Mouse (Mus musculus) liver, adult (tissue): ENCODE data around the gene Ccdc121.

Source experiments
- GATA4 ChIP-seq: IDR thresholded peaks from 2 replicates; pipeline ENCODE4 v1.6.1; 2014; ENCODE audit warnings: mild to moderate bottlenecking, low read length; ENCODE audit not compliant: insufficient replicate concordance

The Ccdc121 gene

GRCm38 (mm10) chr1:181525996-181526395 is 14.7 kb upstream of the Ccdc121 start:
- TF ChIP-seq GATA4 = no peak

DNA sequence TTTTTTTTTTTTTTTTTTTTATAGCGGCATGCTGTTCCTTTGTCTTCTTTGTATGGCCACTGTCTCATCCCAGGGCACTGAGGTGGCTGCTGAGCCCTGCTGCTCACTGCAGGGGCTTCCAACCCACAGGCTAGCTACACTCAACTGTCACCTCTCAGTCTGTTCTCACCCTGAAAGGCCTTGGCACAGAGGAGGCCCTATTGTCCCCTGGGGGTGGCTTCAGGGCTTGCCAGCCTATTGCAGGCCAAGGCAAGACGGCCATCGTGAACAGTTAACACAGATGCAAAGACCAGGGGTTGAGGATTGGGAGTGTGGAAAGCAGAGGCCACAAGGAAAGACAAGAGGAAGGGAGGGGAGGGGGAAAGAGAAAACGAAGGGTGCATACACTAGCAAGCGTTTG is 12.6 kb upstream of the Ccdc121 start:
- no peak for TF ChIP-seq GATA4

- no peak for TF ChIP-seq GATA4
Measured at GRCm38 (mm10) chr1:181521401-181522091, 10.3 kb upstream of the Ccdc121 start.

- TF ChIP-seq GATA4 = no peak
Measured at GRCm38 (mm10) chr1:181519137-181519536, 7.9 kb upstream of the Ccdc121 start.

- no peak for TF ChIP-seq GATA4
Measured at GRCm38 (mm10) chr1:181518046-181518445, 6.8 kb upstream of the Ccdc121 start.

GRCm38 (mm10) chr1:181512430-181513129 is 1.3 kb upstream of the Ccdc121 start:
- no peak for TF ChIP-seq GATA4

DNA sequence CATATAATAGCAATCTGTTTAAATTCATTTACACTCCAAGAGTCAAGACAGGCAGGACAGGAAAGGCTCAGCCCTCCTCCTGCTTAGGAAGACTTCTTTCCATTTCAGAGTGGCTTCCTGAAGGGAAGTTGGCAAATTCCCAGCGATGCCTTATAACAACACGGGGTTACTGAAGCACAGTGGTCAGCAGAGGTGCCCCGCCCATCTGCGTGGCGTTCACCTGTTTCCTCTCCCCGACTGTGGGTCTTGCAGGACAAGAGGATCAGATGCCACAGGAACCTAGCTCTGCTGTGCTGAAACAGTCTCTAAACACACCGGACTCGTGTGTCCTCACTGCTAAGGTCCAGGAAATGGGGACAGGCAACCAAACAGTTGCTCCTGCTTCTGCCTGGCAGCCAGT is 5.9 kb downstream of the Ccdc121 start:
- no peak for TF ChIP-seq GATA4

DNA sequence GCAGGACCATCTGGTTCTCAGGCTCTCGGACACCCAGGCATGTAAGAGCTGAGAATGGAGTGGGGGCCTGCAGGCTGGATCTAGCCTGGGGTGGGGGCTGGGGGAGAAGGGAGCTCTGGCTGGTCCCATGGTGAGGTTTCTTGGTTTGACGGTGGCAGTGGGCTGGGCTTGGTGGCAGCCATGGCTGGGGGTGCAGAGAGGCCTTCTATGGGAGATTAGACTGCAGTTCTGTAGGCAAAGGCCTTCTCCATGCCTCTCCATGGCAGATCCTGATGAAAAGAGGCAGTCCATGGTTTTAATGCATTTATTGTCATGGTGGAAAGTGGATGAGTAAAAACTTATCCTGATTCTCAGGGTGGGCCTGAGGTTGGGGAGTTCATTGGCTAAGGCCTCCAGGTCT is 7.8 kb downstream of the Ccdc121 start:
- TF ChIP-seq GATA4 = no peak

DNA sequence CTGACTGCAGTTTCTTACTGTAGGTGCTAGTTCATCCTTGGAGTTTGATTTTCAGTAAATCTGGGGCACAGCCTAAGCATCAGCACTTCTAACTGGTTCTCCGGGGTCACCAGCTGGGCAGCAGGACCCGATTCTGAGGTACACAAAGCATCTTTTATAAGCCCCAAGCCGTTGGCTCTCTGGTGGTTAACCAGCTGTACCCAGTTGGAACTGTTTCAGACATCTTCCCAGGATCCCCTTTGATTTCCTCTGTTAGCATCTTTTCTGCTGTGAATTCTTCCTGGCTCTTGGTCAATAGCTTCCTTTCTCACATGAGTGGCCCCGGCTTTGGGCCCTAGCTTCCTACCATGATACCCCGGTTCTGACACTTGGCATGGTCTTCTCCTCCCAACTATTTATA is 26.6 kb downstream of the Ccdc121 start:
- no peak for TF ChIP-seq GATA4

DNA sequence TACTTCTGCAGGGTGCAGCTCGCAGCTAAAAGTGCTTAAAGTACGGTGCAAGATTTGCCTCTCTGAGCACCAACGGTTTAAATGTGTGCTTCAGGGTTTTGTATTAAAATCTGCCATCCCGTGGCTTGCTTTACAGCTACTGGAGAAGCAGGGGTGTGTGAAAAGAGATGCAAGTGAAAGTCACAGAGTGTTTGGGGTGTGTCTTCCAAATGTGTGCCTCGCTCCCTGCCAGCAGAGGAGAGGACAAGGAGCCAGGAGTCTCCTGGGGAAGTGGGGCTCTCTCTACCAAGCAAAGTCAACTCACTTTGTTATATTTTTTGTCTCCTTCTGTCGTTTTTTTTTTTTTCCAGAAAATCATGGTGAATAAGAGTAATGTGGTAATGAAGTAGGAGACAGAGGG is 34.7 kb downstream of the Ccdc121 start:
- no peak for TF ChIP-seq GATA4

DNA sequence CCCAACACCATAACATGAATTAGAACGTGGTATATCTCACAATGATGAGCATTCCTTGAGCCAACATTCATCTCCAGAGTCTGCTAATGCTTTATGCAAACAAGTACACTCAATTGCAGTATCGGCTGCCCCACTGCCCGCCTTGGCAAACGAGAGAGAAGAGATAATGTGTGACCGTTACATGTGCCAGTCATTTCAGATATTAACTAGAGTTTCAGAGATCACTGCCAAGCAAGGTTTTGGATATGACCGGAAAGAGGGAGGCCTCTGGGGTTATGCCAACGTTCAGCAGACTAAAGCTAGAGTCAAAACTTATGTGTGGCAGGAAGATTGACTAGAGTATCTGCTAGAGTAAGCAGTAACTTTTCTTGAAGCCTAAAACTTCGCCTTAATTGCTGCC is 35.1 kb downstream of the Ccdc121 start:
- peak; percentile 28; the same call in 1 of the 2 replicates for TF ChIP-seq GATA4

DNA sequence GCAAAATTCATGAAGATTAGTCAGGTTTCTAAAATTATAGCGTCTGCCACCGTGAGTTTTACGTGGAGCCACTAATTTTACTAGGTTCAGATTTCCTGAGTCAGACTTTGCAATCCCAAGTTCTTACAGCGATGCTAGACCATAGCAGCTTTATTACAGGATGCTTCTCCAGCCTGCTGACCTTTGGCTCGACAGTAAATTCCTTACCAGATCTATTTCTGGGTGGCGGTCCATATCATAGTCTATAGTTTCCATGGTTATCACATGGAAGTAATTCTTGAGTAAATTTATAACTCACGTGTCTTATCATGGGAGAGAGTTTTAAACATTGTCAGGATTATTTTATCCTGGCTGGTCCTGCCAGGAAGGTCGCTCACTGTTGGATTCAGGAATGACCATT is 41.8 kb downstream of the Ccdc121 start:
- no peak for TF ChIP-seq GATA4

DNA sequence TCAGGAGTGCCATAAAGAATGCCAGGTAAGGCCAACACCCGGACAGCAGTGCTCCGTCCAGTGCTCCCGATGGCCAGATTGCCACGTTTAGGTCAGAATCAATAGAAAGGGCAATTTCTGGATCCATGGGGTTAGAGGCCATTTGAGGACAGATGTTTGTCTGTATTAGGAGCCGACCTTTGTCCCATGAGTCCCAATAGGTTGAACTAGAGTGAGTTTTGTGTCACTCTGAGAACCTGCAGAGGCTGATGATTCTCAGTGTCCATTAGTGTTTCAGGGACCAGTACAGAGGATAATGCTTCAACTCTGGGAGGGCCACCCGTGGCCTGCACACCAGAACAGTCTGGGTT is 44.0 kb downstream of the Ccdc121 start:
- TF ChIP-seq GATA4 = no peak; the same call in 1 of the 2 replicates

DNA sequence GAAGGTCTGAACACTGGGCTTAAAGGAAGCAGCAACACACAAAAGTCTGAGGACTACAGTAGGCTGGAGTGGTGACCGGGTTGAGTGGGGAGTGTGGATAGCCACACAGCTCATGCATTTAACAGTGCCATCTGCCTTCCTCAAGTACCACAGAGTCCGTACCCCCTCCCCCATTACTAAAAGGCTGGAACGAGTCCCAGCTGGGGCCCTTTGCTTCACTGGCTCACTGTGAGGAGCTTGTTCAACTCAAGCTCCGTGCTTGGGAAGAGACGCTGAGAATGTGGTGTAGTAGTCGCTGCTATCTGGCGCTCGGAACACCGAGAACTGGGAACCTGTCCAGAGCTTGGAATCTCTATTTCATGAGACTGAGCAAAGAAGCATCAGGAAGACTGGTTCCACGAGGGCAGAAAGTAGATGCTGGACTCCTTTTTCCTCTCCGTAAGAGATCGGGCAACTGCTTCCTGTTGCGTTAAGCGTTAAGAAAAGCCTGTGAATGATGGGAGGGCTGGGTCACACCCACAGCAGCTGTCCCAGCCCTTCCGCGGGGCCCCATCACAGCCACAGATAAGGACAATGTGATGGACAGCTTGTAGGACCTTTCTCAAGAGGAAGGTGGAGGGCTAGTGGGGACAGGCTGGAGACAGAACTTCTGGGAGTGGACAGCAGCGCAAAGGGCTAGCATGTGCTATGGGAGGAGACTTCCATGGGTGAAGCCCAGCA is 44.5 kb downstream of the Ccdc121 start:
- no peak for TF ChIP-seq GATA4

DNA sequence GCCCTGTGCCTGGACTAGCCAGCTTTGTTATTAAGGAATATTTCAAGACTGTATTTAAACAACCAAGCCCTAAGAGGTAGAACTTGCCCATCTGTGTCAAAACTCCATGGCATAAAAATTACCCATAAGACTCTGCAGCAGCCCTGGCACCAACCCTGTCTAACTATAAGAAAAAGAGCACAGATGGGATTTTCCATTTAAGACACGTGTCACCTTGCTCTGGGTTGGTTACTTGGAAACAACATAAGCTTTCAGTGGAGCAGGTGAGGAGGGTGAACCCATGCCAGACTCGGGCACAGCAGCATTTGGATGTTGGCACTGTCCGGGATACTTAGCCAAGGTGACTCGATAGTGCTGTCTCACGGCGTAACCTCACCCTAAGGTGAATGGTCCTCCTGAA is 45.2 kb downstream of the Ccdc121 start:
- TF ChIP-seq GATA4 = no peak

DNA sequence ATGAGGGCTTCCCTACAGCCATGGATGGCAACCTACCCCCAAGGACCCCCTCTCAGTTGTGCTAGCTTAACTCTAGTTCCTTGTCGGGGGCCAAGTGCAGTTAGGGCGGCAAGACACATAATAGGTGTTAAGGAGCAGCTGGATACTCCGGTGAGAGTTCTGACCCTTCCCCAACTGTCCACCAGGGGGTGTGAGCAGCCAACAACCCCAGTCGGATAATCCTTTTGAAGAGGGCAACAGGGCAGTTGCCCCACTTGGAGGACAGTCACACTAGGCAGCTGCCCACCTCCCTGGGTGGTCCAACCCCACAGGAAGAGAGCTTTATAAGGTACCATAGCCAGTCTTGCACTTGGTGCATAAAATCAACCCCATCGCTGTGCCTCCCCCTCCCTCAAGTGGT is 46.2 kb downstream of the Ccdc121 start:
- TF ChIP-seq GATA4 = no peak
